Mouse (Mus musculus) B cell, adult 62 days (primary cell): Measurements from ENCODE around the gene Foxp3. TPM values are rescaled to one million over a fixed set of nuclear protein-coding genes. Genes with fewer than 3 reads are reported as not detected.

ENCODE experiments used
- total RNA-seq: library from RNA; stranded (reverse); gene quantifications from 4 replicates; pipeline ENCODE4 v1.2.4, GENCODE M21; 2023

Foxp3 gene
- 0.49 TPM in 1 of 4 replicates, not detected in the others for total RNA-seq

GRCm38 (mm10) chrX:7573176-7574086 lies at the start of gene Foxp3:
TSS of gene Foxp3 (plus strand) at chrX:7573644.

GRCm38 (mm10) chrX:7574087-7574884 lies 842 bp downstream of the Foxp3 start, which contains the start of gene Ppp1r3f:
TSS of gene Ppp1r3f (minus strand) at chrX:7574283.

GRCm38 (mm10) chrX:7604879-7605574 lies 31.6 kb downstream of the Foxp3 start, which contains the start of gene Ccdc22:
TSS of gene Ccdc22 (minus strand) at chrX:7605517.

GRCm38 (mm10) chrX:7606783-7607182 lies 33.3 kb downstream of the Foxp3 start, which contains the start of gene Cacna1f:
TSS of gene Cacna1f (plus strand) at chrX:7607083.

GRCm38 (mm10) chrX:7638401-7639091 lies 65.1 kb downstream of the Foxp3 start, which contains the start of gene Syp:
TSS of gene Syp (plus strand) at chrX:7638471.

Other genes starting within 250 kb of the Foxp3 start
- 0.48 to 0.81 TPM (median 0.60 TPM) in 4 replicates for gene Usp27x, start 197.8 kb upstream of the Foxp3 start, total RNA-seq
- 5.1 to 6.6 TPM (median 5.3 TPM) in 4 replicates for gene Ppp1r3f, start 639 bp downstream of the Foxp3 start, total RNA-seq
- 19.2 to 22.5 TPM (median 20.0 TPM) in 4 replicates for gene Ccdc22, start 31.9 kb downstream of the Foxp3 start, total RNA-seq
- gene Cacna1f, start 33.4 kb downstream of the Foxp3 start, total RNA-seq: not detected in 4 replicates
- gene Syp, start 64.8 kb downstream of the Foxp3 start, total RNA-seq: 0.36 to 0.58 TPM (median 0.56 TPM) in 3 of 4 replicates, not detected in the other
- gene Prickle3, start 83.6 kb downstream of the Foxp3 start, total RNA-seq: 24.4 to 28.3 TPM (median 25.8 TPM) in 4 replicates
- gene Plp2, start 97.7 kb downstream of the Foxp3 start, total RNA-seq: 85.6 to 91.6 TPM (median 88.3 TPM) in 4 replicates
- not detected in 4 replicates for gene Magix, start 107.6 kb downstream of the Foxp3 start, total RNA-seq
- 45.1 to 48.2 TPM (median 46.2 TPM) in 4 replicates for gene Gpkow, start 123.5 kb downstream of the Foxp3 start, total RNA-seq
- 58.2 to 89.6 TPM (median 70.2 TPM) in 4 replicates for gene Wdr45, start 140.7 kb downstream of the Foxp3 start, total RNA-seq
- gene Gm45208, start 148.6 kb downstream of the Foxp3 start, total RNA-seq: not detected in 4 replicates
- gene Praf2, start 154.8 kb downstream of the Foxp3 start, total RNA-seq: 9.6 to 13.9 TPM (median 12.0 TPM) in 4 replicates
- gene Ccdc120, start 177.3 kb downstream of the Foxp3 start, total RNA-seq: not detected in 4 replicates
- 26.2 to 36.6 TPM (median 32.7 TPM) in 4 replicates for gene Tfe3, start 188.9 kb downstream of the Foxp3 start, total RNA-seq
- gene Gripap1, start 216.1 kb downstream of the Foxp3 start, total RNA-seq: 277 to 286 TPM (median 284 TPM) in 4 replicates
- 1.5 to 2.4 TPM (median 1.9 TPM) in 4 replicates for gene Kcnd1, start 248.6 kb downstream of the Foxp3 start, total RNA-seq